Mouse (Mus musculus) layer of hippocampus, adult 9-10 months (tissue): ENCODE measurements around the gene Kdelr1.

Source experiments
- DNase-seq: peaks from one replicate; pipeline ENCODE4 v3.0.0; 2022; ENCODE audit warnings: low spot score

The Kdelr1 gene

DNA sequence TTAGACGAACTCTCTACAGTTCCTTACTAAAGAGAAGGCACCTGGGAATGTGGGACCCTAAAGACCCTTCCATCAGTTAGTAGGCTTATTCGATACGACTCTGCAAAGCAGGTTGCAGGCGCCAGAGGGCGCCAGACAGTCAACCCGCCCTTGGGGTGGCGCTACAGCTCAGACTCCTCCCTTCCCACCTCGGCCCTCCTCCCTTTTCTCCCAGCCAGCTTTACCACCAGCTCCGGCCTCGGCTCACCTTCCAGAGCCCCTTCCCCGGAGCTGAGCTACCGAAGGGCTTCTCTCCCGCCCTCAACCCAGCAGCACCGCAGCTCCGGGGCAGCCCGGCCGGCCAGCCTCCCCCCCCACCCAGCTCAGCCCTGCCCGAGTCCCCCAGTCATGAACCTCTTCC is at the start of gene Kdelr1:
Kdelr1 (plus strand) TSS at position 149 of the 400 bp plus-strand sequence.
- DNase-seq, result peak; percentile 71

GRCm38 (mm10) chr7:45824598-45824997 is 48.0 kb upstream of the Kdelr1 start, which contains the start of gene Kcnj14:
Gene Kcnj14, minus strand, starts transcription at chr7:45824782.
- DNase-seq, result no peak

GRCm38 (mm10) chr7:45826631-45827030 is 45.9 kb upstream of the Kdelr1 start:
- DNase-seq, result no peak

- DNase-seq, result peak; percentile 67
Observed at GRCm38 (mm10) chr7:45830427-45831127, 42.0 kb upstream of the Kdelr1 start, which contains the start of gene Grwd1. Gene Grwd1, minus strand, starts transcription at chr7:45830944.

- DNase-seq, result no peak
Observed at GRCm38 (mm10) chr7:45831128-45831525, 41.4 kb upstream of the Kdelr1 start.

GRCm38 (mm10) chr7:45832428-45832827 is 40.1 kb upstream of the Kdelr1 start:
- DNase-seq, result no peak

DNA sequence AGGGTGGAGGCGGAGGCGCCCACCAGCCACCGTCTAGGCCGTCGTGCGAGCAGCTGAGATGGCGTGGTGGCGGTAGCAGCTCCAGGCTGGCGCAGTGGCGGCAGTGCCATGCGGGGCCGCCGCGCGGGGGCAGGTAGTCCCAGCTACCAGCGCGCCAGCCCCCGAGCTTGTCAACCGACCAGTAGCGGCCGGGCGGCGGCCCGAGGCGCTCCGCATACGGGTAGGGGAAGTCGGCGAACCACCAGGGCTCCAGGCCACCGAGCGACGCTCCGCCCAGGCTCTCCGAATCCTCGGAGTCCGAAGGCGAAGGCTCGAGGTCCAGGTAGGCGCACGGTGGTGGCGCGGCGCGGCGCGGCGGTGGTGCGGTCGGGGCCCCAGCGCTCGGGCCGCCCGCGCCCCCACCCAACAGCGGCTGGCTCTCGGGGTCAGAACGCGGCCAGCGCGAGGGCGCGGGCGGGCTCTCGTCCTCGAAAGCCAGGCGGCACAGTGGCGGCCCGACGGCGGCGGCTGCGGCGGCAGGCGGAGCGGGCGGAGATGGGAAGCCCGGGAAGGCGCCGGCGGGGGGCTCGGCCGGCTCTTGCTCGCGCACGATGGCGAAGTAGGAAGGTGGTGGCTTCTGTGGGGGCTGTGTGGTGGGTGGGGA is 39.3 kb upstream of the Kdelr1 start:
- DNase-seq, result no peak

- DNase-seq, result no peak
Observed at GRCm38 (mm10) chr7:45833924-45834323, 38.6 kb upstream of the Kdelr1 start.

- DNase-seq, result no peak
Observed at GRCm38 (mm10) chr7:45842950-45843744, 29.4 kb upstream of the Kdelr1 start.

- no peak for DNase-seq
Observed at GRCm38 (mm10) chr7:45848447-45849027, 24.0 kb upstream of the Kdelr1 start.

- DNase-seq, result no peak
Observed at GRCm38 (mm10) chr7:45850661-45851060, 21.9 kb upstream of the Kdelr1 start.

- DNase-seq, result no peak
Observed at GRCm38 (mm10) chr7:45853089-45853488, 19.5 kb upstream of the Kdelr1 start.

- no peak for DNase-seq
Observed at GRCm38 (mm10) chr7:45856950-45857901, 15.3 kb upstream of the Kdelr1 start.

DNA sequence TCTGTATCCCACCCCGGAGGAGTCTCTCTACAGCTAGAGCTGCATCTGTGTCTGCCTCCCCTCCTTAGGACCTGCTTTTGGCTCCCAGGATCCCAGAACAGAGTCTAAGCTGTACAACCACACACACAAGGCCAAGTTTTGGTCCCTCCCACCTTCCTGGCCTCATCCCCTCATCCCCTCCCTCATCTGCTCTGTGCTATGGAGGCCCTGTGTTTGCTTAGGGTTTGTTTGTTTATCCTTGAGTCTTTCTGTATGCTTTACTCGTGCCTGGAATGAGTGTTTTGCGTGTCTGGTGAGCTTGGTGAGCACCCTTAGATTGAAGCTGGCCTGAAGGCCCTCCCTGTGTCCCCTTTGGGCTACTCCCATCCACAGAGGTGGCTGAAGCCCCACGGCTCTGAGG is 13.6 kb upstream of the Kdelr1 start:
- no peak for DNase-seq

GRCm38 (mm10) chr7:45862804-45863203 is 9.8 kb upstream of the Kdelr1 start:
- no peak for DNase-seq

GRCm38 (mm10) chr7:45864435-45864834 is 8.1 kb upstream of the Kdelr1 start:
- no peak for DNase-seq

- DNase-seq, result peak; percentile 49
Observed at GRCm38 (mm10) chr7:45865925-45866910, 6.4 kb upstream of the Kdelr1 start.

DNA sequence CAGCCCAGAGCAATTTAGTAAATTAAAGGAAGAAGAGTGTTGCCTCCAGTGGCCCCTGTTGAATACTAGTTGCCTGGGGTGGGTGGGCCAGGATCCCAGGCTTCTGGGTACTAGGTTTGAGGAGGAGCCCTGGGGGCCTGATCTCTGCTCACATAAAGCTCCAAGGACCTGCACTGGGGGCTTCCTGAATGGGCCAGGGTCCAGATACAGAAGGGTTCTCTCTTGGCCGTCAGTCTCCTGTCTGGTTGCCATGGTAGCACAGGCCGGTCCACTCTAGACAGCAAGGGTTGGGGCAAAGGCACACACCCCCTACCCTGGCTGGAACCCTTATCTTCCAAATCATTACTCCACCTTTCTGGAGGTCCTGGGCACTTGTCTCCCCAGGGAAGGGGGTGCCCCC is 4.7 kb upstream of the Kdelr1 start:
- no peak for DNase-seq

DNA sequence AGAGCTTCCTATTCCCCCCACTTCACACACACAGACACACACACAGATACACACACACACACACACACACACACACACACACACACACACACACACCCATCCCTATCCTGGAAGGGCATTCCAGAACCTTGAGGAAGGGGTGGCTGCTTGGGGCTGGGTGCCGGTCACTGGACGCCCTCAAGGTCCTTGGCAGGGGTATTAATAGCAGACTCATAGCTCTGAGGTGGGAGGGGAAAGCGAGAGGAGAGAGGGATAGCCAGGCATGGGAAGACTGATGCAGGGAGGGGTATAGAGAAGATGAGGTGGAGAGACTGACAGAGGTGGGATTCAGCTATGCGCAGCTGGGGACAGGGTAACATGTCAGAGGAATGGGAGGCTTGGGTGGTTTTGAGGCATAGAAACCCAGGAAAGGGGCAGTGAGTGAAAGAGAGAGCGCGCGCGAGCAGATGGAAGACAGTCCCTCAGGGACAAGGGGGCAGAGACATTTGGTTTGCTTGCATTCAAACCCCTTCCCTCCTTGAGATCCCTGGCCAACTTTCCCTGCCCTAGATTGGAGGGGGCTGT is 3.4 kb upstream of the Kdelr1 start:
- DNase-seq, result no peak

DNA sequence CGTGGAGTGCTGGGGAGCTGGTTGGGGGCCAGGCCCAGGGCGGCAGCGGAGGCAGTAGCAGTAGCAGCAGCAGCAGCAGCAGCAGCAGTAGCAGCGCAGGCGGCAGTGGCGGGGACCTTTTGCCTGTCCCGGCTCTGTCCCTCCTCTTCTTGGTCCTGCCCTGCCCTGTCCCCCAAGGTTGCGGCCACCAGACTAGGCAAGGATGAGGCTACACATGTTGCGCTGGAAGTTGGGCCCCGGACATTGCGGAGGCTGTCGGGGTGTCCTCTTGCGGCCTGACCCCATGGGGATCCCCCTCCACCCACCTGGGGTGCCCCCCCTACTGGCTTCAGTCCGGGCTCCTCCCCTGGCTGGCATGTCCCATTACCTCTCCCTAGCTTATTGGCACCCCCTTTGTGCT is 2.8 kb upstream of the Kdelr1 start:
- no peak for DNase-seq
